Mouse (Mus musculus) kidney, embryonic 16.5 days (tissue): ENCODE results near the gene Proser3. TPM values are rescaled to one million over a fixed set of nuclear protein-coding genes. Genes with fewer than 3 reads are reported as not detected.
"Not testable (repeated sequence)": the region's sequence is repeated elsewhere in the genome, so short reads cannot be mapped to it uniquely, and the experiment has no call there.

ENCODE experiments used
- ATAC-seq: fragments of 200-750 bp; cut with Nextera tagmentation; 2 replicates; pipeline ENCODE4 v1.8.0; 2017; ENCODE audit warnings: moderate TSS enrichment; ENCODE audit not compliant: low FRiP score, low TSS enrichment
- H3K27ac ChIP-seq: fragments of 300-500 bp; sonication (generic); 2 replicates; pipeline ENCODE4 v1.5.1; 2014; ENCODE audit warnings: low read length
- H3K27me3 ChIP-seq: fragments of 300-500 bp; sonication (generic); 2 replicates; pipeline ENCODE4 v1.6.1; 2014; ENCODE audit warnings: low read length, control low read depth, mixed read lengths; ENCODE audit not compliant: insufficient read depth
- H3K36me3 ChIP-seq: fragments of 300-500 bp; sonication (generic); 2 replicates; pipeline ENCODE4 v1.6.1; 2014; ENCODE audit warnings: low read length, control low read depth, mixed read lengths; ENCODE audit not compliant: insufficient read depth
- H3K4me1 ChIP-seq: fragments of 300-500 bp; sonication (generic); 2 replicates; pipeline ENCODE4 v1.6.1; 2014; ENCODE audit warnings: low read length, control low read depth, mixed read lengths; ENCODE audit not compliant: insufficient read depth
- H3K4me2 ChIP-seq: fragments of 300-500 bp; sonication (generic); replicated peaks from 2 replicates; pipeline ENCODE4 v1.6.1; 2014; ENCODE audit warnings: low read depth, low read length
- H3K4me3 ChIP-seq: fragments of 300-500 bp; sonication (generic); 2 replicates; pipeline ENCODE4 v1.5.1; 2014; ENCODE audit warnings: mild to moderate bottlenecking, low read length
- H3K9ac ChIP-seq: fragments of 300-500 bp; sonication (generic); replicated peaks from 2 replicates; pipeline ENCODE4 v1.6.1; 2014; ENCODE audit warnings: low read length
- H3K9me3 ChIP-seq: fragments of 300-500 bp; sonication (generic); 2 replicates; pipeline ENCODE4 v1.6.1; 2016; ENCODE audit warnings: low read length, control low read depth
- WGBS: fragments of 180-500 bp; shearing (Covaris S2); extraction: QIAGEN DNeasy Blood & Tissue Kit; methylation state at CpG from one replicate; pipeline ENCODE4 v1.1.7; 2014; 5-methylcytosine and 5-hydroxymethylcytosine counted together
- microRNA-seq: library from miRNA; unstranded; fragments of <30 nt; microRNA quantifications from one replicate; pipeline ENCODE4, GENCODE M21; 2016
- polyA plus RNA-seq: library from polyadenylated mRNA; unstranded; fragments of >200 nt; fragmentation: Nextera tagmentation; extraction: Ambion mirVana; gene quantifications from 2 replicates; pipeline ENCODE4 v1.2.1, GENCODE M21; 2015

Gene Proser3
- polyA plus RNA-seq, 1 experiment from 2014 or later, result 12.0 TPM

- WGBS, result 56% methylated on average over 4 of the region's 5 CpGs
- ATAC-seq, result not testable (repeated sequence)
Observed at GRCm38 (mm10) chr7:30495506-30496042, 56.5 kb downstream of the Proser3 start.

GRCm38 (mm10) chr7:30493401-30493931, 58.6 kb downstream of the Proser3 start, which contains the start of gene Prodh2:
Gene Prodh2, plus strand, starts transcription at chr7:30493622.
- Histone ChIP-seq H3K27ac (peak within 1 kb of the TSS; percentile 35; the same call in 1 of the 2 replicates), H3K36me3 (no peaks in the 10 kb centered on the region), H3K4me2 (0 out of 2 replicates have a peak within 1 kb of the TSS, but pooled peaks have one; percentile 16), H3K4me3 (peak within 1 kb of the TSS; percentile 15; the same call in 1 of the 2 replicates), H3K9me3 (no peaks in the 10 kb centered on the region), H3K4me1 (peaks cover 9% of the 10 kb centered on the region; the same call in 1 of the 2 replicates), H3K9ac (0 out of 2 replicates have a peak within 1 kb of the TSS, but pooled peaks have one; percentile 28), H3K27me3 (no peaks in the 10 kb centered on the region)
- 43% methylated on average over 11 of the region's 11 CpGs for WGBS
- ATAC-seq, result peak; percentile 76

More at GRCm38 (mm10) chr7:30495506-30496042, 56.5 kb downstream of the Proser3 start:
- H3K27me3 ChIP-seq, H3K4me2 ChIP-seq, H3K27ac ChIP-seq, H3K9me3 ChIP-seq, H3K9ac ChIP-seq, H3K4me3 ChIP-seq, H3K36me3 ChIP-seq, H3K4me1 ChIP-seq: not testable (repeated sequence)

GRCm38 (mm10) chr7:30492765-30493164, 59.3 kb downstream of the Proser3 start:
- 17% methylated on average over 4 of the region's 4 CpGs for WGBS
- Histone ChIP-seq H3K4me1 (peaks cover 9% of the 10 kb centered on the region; the same call in 1 of the 2 replicates), H3K9me3 (no peaks in the 10 kb centered on the region), H3K4me2 (no peak overlapping the region), H3K27me3 (no peaks in the 10 kb centered on the region), H3K27ac (peak overlapping the region; percentile 34; the same call in 1 of the 2 replicates), H3K4me3 (no peak overlapping the region), H3K9ac (no peak overlapping the region), H3K36me3 (no peaks in the 10 kb centered on the region)
- ATAC-seq, result no peak

- H3K36me3 ChIP-seq, result no peaks in the 10 kb centered on the region
- no peak overlapping the region for H3K4me3 ChIP-seq
- no peak overlapping the region for H3K9ac ChIP-seq
- H3K9me3 ChIP-seq, result no peaks in the 10 kb centered on the region
- H3K27me3 ChIP-seq, result no peaks in the 10 kb centered on the region
- H3K4me2 ChIP-seq, result no peak overlapping the region
- H3K27ac ChIP-seq, result no peak overlapping the region
- no peak for ATAC-seq
- peaks cover 9% of the 10 kb centered on the region; the same call in 1 of the 2 replicates for H3K4me1 ChIP-seq
- WGBS, result 20% methylated on average over 6 of the region's 6 CpGs
Observed at GRCm38 (mm10) chr7:30490957-30491307, 61.2 kb downstream of the Proser3 start.

- no peak overlapping the region for H3K4me3 ChIP-seq
- H3K4me2 ChIP-seq, result no peak overlapping the region
- WGBS, result 31% methylated on average over 16 of the region's 16 CpGs
- no peak overlapping the region for H3K27ac ChIP-seq
- no peaks in the 10 kb centered on the region for H3K9me3 ChIP-seq
- no peaks in the 10 kb centered on the region for H3K36me3 ChIP-seq
- no peaks in the 10 kb centered on the region for H3K27me3 ChIP-seq
- H3K4me1 ChIP-seq, result peaks cover 9% of the 10 kb centered on the region; the same call in 1 of the 2 replicates
- ATAC-seq, result no peak
- no peak overlapping the region for H3K9ac ChIP-seq
Observed at GRCm38 (mm10) chr7:30490251-30490956, 61.7 kb downstream of the Proser3 start.

Small RNA genes within 50 kb of the gene (microRNA-seq; reads per million reads assigned to microRNA genes)
- gene Gm38670 (1.6 reads per million, percentile 3 among the genes with 10 or more reads in this experiment), gene Mir3569 (1.4 reads per million)

Other genes starting within 250 kb of the Proser3 start
- gene Alkbh6, start 243.6 kb downstream of the Proser3 start, polyA plus RNA-seq, result 106 and 107 TPM in 2 replicates
- 129 and 136 TPM in 2 replicates for gene Syne4, start 237.5 kb downstream of the Proser3 start, polyA plus RNA-seq
- 2.3 and 3.7 TPM in 2 replicates for gene E130208F15Rik, start 230.6 kb downstream of the Proser3 start, polyA plus RNA-seq
- gene Sdhaf1, start 228.4 kb downstream of the Proser3 start, polyA plus RNA-seq, result 17.2 and 18.1 TPM in 2 replicates
- 6.8 and 8.3 TPM in 2 replicates for gene Lrfn3, start 189.5 kb downstream of the Proser3 start, polyA plus RNA-seq
- gene Tyrobp, start 138.5 kb downstream of the Proser3 start, polyA plus RNA-seq, result 29.3 and 31.4 TPM in 2 replicates
- gene Hcst, start 132.4 kb downstream of the Proser3 start, polyA plus RNA-seq, result 0.63 and 0.84 TPM in 2 replicates
- gene Nfkbid, start 130.6 kb downstream of the Proser3 start, polyA plus RNA-seq, result 1.6 and 2.0 TPM in 2 replicates
- gene Aplp1, start 106.8 kb downstream of the Proser3 start, polyA plus RNA-seq, result 27.9 and 31.5 TPM in 2 replicates
- gene Kirrel2, start 94.6 kb downstream of the Proser3 start, polyA plus RNA-seq, result 0.78 and 1.1 TPM in 2 replicates
- gene Nphs1, start 94.0 kb downstream of the Proser3 start, polyA plus RNA-seq, result 5.4 and 5.5 TPM in 2 replicates
- gene Prodh2, start 58.7 kb downstream of the Proser3 start, polyA plus RNA-seq, result 21.1 and 27.6 TPM in 2 replicates
- 12.0 and 14.9 TPM in 2 replicates for gene Arhgap33, start 17.2 kb downstream of the Proser3 start, polyA plus RNA-seq
- 18.0 and 20.6 TPM in 2 replicates for gene Hspb6, start 121 bp downstream of the Proser3 start, polyA plus RNA-seq
- gene Lin37, start 7.5 kb upstream of the Proser3 start, polyA plus RNA-seq, result 47.0 and 48.1 TPM in 2 replicates
- gene U2af1l4, start 11.0 kb upstream of the Proser3 start, polyA plus RNA-seq, result 91.6 and 99.4 TPM in 2 replicates
- 18.2 and 18.9 TPM in 2 replicates for gene Gm49396, start 11.0 kb upstream of the Proser3 start, polyA plus RNA-seq
- gene Psenen, start 11.3 kb upstream of the Proser3 start, polyA plus RNA-seq, result 142 and 148 TPM in 2 replicates
- gene Igflr1, start 13.1 kb upstream of the Proser3 start, polyA plus RNA-seq, result 6.0 and 8.7 TPM in 2 replicates
- 7.8 and 9.0 TPM in 2 replicates for gene Kmt2b, start 36.4 kb upstream of the Proser3 start, polyA plus RNA-seq
- 0.77 and 1.3 TPM in 2 replicates for gene Zbtb32, start 46.6 kb upstream of the Proser3 start, polyA plus RNA-seq
- gene Upk1a, start 60.5 kb upstream of the Proser3 start, polyA plus RNA-seq, result 7.9 and 13.0 TPM in 2 replicates
- 1,049 TPM in 2 replicates for gene Cox6b1, start 73.9 kb upstream of the Proser3 start, polyA plus RNA-seq
- not detected in 2 replicates for gene Etv2, start 83.6 kb upstream of the Proser3 start, polyA plus RNA-seq
- gene Rbm42, start 98.0 kb upstream of the Proser3 start, polyA plus RNA-seq, result 111 and 119 TPM in 2 replicates
- 59.4 and 67.0 TPM in 2 replicates for gene Haus5, start 112.7 kb upstream of the Proser3 start, polyA plus RNA-seq
- not detected in 2 replicates for gene Pmis2, start 119.3 kb upstream of the Proser3 start, polyA plus RNA-seq
- 0.40 and 0.51 TPM in 2 replicates for gene 2200002J24Rik, start 146.6 kb upstream of the Proser3 start, polyA plus RNA-seq
- gene Atp4a, start 159.9 kb upstream of the Proser3 start, polyA plus RNA-seq, result 2.1 and 3.2 TPM in 2 replicates
- gene Tmem147, start 177.2 kb upstream of the Proser3 start, polyA plus RNA-seq, result 209 and 225 TPM in 2 replicates
- 0.21 and 0.45 TPM in 2 replicates for gene Gapdhs, start 191.4 kb upstream of the Proser3 start, polyA plus RNA-seq
- gene Sbsn, start 199.2 kb upstream of the Proser3 start, polyA plus RNA-seq, result 1.7 and 2.3 TPM in 2 replicates
- 0.89 and 1.2 TPM in 2 replicates for gene Dmkn, start 211.5 kb upstream of the Proser3 start, polyA plus RNA-seq
- 1.0 and 1.5 TPM in 2 replicates for gene Krtdap, start 235.6 kb upstream of the Proser3 start, polyA plus RNA-seq